Mouse (Mus musculus) megakaryocyte-erythroid progenitor cell, adult 5-6 weeks (primary cell): ENCODE measurements at regions not wholly inside any gene's neighbourhood (a gene's known extent, or its start where the extent isn't known, plus 50 kb on each side); places are given as distances from the start of the nearest gene placed in this dataset.
A peak's percentile ranks its signal among the peaks of the same experiment; 100 is the strongest.

Source experiments
- ATAC-seq: replicated peaks from 2 replicates; pipeline ENCODE4 v1.8.0; 2016; ENCODE audit warnings: mild to moderate bottlenecking, inconsistent platforms; ENCODE audit not compliant: severe bottlenecking, poor library complexity, low FRiP score, low TSS enrichment

- no peak for ATAC-seq
Observed at GRCm38 (mm10) chr13:97662741-97663140, 97.7 kb downstream of the Gm10260 start.

- ATAC-seq: no peak
Observed at GRCm38 (mm10) chr13:97656618-97657017, 103.8 kb downstream of the Gm10260 start.

- no peak for ATAC-seq
Observed at GRCm38 (mm10) chr13:97652279-97652678, 108.2 kb downstream of the Gm10260 start.

- no peak for ATAC-seq
Observed at GRCm38 (mm10) chr13:97651761-97652160, 108.7 kb downstream of the Gm10260 start.

- no peak for ATAC-seq
Observed at GRCm38 (mm10) chr13:97651176-97651575, 109.3 kb downstream of the Gm10260 start.

- ATAC-seq: no peak
Observed at GRCm38 (mm10) chr13:97650191-97650590, 110.2 kb downstream of the Gm10260 start.

GRCm38 (mm10) chr13:97647486-97647885, 112.9 kb downstream of the Gm10260 start:
- ATAC-seq: no peak

GRCm38 (mm10) chr13:97646021-97646385, 114.4 kb downstream of the Gm10260 start:
- ATAC-seq: peak; percentile 66

GRCm38 (mm10) chr13:97645107-97646020, 115.1 kb downstream of the Gm10260 start:
- peak; percentile 80 for ATAC-seq

- ATAC-seq: no peak
Observed at GRCm38 (mm10) chr13:97640236-97640635, 120.2 kb downstream of the Gm10260 start.

GRCm38 (mm10) chr13:97639656-97640055, 120.8 kb downstream of the Gm10260 start:
- ATAC-seq: peak; percentile 86

- no peak for ATAC-seq
Observed at GRCm38 (mm10) chr13:97638457-97639088, 121.9 kb downstream of the Gm10260 start.

- no peak for ATAC-seq
Observed at GRCm38 (mm10) chr13:97637506-97637905, 122.9 kb downstream of the Gm10260 start.

GRCm38 (mm10) chr13:97634041-97634788, 126.2 kb downstream of the Gm10260 start:
- ATAC-seq: no peak

GRCm38 (mm10) chr13:97633551-97633950, 126.9 kb downstream of the Gm10260 start:
- no peak for ATAC-seq

GRCm38 (mm10) chr13:97631872-97632402, 128.5 kb downstream of the Gm10260 start:
- no peak for ATAC-seq

- ATAC-seq: no peak
Observed at GRCm38 (mm10) chr13:97630921-97631320, 129.5 kb downstream of the Gm10260 start.

GRCm38 (mm10) chr13:97628608-97629007, 131.8 kb downstream of the Gm10260 start:
- no peak for ATAC-seq

GRCm38 (mm10) chr13:97627247-97627646, 133.2 kb downstream of the Gm10260 start:
- ATAC-seq: no peak

- no peak for ATAC-seq
Observed at GRCm38 (mm10) chr13:97626786-97627185, 133.6 kb downstream of the Gm10260 start.
